Mouse (Mus musculus): ENCODE results near the gene 1700061G19Rik.

The 1700061G19Rik gene

DNA sequence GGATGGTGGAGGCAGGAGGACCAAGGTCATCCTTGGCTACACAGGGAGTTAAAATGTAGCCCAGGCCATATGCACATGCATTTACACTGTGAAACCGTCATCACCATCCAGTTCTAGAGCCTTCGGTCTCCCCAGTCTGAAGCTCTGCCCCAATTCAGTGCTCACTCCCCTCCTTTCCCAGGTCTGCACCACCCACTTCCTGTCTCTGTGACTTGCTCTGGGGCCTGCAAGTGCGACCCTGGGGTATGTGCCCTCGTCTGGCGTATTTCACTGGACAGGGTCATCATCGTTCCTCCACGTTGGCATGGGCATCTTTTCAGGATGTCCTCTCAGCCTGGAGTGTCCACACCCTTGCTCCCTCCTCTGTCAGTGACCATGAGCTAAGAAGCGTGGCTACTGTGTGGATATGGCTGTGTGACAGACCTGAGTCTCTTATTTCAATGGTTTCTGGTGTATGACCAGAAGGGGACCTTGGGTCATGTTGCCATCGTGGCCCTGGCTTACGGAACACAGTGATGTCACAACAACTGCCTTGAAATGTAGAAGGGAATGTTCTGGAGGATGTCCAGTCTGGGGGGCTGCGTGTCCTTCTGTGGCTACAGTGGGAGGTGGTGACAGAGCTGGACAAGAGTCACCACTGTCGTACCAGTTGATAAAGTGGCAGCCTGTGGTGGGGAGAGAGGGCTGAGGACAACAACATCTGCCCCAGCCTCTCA is at the start of gene 1700061G19Rik:
Gene 1700061G19Rik (plus strand): TSS at position 542 of the 716 bp plus-strand sequence.
- no peak for DNase-seq (ENCODE audit: low spot score in 2 of 2)

DNA sequence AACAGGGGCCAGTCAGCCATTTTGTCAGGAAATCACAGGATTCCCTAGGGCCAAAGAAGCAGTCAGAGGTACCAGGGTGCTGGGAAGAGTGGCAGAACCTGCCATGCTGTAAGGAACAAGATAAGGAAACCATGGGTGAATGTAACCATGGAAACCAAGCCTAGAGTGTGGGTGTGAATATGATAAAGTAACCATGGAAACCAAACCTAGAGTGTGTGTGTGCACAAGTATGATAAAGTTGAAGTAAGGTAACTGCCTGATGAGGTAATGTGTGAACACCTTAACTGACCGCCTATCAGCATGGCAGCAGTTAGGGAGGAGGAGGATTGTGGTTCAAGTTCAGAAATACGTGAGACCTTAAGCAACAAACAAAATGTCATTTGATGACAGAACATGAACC is 48.6 kb upstream of the 1700061G19Rik start:
- no peak for DNase-seq (ENCODE audit: low spot score in 2 of 2)

DNA sequence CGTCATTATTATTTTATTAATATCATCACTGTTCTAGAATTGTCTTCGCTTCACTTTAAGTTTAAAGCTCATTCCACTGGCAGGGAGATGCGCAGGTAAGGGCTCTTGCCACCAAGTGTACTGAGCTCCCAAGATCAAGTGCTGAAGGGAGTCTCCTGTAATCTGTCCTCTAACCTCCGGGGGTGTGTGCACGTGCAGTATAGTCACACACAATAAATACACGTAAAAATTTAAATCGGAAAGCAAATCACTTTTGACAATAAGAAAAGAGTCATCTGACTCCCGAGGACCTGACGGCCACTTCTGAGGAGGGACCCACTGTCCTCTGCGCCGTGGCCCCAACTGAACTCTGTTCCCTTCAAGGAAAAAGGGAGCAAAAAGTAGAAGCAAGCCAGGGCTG is 46.1 kb upstream of the 1700061G19Rik start:
- DNase-seq (ENCODE audit: low spot score in 2 of 2), result no peak

DNA sequence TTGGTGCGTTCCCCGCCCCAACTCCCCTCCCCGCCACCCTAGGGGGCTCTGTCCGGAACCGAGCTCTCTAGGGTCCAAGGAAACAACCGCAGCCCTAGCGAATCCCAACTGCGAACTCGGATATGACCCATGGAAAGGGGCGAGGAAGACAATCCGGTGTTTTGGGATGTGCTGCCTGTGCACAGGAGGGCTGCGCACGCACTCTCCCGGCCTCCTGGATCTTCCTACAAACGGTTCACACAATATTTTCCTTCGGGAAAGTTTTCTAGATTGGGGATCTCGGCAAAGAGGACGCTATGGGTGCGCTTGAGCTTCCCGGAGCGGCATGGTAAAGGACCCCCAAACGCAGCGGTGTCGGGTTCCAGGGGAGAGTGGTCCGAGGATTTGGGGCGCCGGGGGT is 45.5 kb upstream of the 1700061G19Rik start:
- no peak for DNase-seq (ENCODE audit: low spot score in 2 of 2)

DNA sequence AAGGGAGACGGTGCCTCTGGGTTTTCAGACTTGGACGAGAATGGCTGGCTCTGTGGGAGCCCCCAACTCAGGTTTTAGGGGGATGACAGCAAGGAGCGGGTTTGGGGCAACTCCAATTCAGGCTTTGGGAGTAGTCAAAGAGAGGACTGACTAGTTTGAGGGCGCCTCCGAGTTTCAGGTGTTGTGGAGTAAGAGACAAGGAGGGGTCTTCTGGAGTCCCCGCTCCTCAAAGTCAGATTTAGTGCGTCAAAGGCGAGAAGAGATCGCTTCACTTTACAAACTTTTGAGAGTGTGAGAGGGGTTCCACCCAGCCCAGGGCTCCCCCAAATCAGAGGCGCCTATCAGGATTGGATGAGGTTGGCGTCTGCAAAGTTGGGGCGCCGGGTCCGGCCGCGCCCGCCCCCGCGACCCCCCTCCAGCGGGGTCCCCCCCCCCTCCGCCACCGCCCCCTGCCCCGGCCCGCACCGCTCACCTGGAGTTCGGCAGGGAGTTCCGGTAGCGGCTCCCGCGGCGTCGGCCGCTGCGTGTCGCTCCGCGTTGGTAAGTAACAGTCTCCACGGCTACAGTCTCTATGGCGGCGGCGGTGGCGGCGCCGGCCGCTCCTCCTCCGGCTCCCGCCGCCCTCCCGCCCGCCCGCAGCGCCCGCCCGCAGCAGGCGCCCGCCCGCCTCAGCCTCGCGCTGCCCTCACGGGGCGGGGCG is 44.7 kb upstream of the 1700061G19Rik start, which contains the start of gene Rfx2:
Gene Rfx2 (minus strand): TSS at position 603 of the 700 bp plus-strand sequence.
- no peak for DNase-seq (ENCODE audit: low spot score in 2 of 2)

DNA sequence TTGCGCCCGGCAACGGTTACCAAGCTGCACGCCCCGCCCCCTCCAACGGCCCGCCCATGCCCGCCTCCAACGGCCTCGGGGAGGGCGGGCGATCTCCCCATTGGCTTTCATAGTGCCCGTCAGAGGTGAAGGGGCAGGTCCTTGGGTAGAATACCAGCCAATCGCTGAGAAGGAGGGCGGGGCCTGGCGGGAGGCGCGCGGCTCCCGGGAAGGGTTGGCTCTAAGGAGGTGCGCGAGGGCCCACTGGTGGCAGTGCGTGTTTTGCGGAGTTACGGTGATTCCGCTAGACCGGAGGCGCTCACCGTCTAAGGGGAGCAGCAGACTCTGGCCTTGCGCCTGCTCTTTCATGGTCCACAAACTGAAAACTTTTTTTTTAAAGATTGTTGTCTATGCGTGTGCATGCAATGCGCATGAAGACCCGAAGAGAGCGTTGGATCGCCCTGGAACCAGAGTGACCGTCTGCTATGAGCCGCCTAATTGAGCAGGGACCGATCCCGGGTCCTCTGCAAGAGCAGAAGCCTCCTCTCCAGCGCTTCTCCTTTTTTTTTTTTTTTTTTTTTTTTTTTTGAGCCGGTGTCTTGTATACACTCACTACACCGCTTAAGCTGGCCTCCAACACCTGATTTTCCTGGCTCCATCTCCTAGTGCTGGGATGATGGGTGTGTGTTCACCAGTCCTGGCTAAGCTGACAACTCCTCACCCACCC is 44.0 kb upstream of the 1700061G19Rik start:
- DNase-seq (ENCODE audit: low spot score in 2 of 2), result peak; percentile 98

DNA sequence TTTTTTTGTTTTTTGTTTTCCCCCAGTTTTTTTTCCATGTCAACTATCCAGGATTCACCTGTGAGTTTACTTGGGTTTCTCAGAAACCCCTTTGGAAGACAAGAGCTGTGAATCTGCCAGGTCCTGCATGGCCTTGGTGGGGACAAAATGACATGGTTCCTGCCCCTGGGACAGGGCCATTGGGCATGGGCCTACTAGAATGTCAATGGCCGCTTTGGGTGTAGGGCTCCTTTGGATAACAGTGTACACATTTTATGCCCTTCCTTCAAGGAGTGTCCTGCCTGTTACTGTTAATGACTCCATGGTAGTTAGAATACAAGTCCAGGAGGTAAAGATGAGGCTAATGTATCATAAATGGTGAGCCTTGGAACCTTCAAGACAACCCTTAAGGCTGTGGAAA is 42.4 kb upstream of the 1700061G19Rik start:
- no peak for DNase-seq (ENCODE audit: low spot score in 2 of 2)

DNA sequence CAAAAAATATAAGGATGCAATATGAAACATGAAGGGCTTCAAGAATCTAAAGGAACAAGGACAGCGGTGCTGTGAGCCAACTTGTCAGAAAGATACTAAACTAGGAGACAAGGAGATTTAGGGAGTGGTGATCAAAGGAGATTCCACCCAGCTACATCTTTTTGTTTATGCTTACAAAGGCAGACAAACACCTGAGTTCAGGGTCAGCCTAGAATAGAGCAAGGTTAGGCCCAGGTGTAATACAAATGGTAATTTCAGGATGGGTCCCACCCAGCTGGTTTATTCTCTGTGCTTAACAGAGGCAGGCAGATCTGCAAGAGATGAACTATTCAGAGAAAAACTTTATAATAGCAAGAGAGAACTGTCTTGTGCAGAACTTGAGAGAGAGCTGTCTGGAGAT is 41.9 kb upstream of the 1700061G19Rik start:
- DNase-seq (ENCODE audit: low spot score in 2 of 2), result no peak

DNA sequence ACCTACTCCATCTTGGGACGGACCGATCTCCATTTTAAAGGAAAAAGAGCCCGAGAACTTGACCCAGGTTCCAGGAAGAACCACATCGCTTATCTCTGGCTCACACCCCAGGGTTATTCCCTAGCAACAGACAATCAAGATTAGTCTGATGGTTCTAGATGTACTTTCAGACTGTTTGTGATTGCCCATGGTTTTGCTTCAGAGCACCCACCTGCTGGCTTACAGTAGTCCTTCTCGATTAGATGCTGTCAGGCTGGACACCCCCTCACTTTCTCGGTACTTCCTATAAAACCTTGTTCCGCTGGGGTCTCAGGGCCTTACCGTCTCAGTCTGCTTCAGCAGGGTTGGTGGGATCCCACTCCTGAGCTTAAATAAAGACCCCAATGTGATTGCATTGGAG is 38.9 kb upstream of the 1700061G19Rik start:
- no peak for DNase-seq (ENCODE audit: low spot score in 2 of 2)

DNA sequence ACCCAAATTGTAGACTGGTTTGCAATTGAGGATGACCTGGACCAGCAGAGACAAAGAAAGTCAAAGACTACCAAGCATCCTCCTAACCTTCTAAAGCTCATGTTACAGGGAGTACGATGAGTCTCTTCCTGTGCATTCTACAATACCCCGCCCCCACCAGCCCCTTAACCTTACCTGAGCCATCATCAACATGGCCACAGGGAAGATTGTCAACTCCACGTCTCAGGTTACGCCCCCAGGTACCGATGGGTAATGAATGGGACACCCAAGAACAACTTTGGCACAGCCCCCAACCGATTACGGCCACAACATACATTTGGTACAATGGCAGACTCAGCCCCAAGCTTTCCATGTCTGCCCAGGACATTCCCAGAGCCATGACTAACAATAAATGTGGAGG is 34.8 kb upstream of the 1700061G19Rik start:
- DNase-seq (ENCODE audit: low spot score in 2 of 2), result no peak

DNA sequence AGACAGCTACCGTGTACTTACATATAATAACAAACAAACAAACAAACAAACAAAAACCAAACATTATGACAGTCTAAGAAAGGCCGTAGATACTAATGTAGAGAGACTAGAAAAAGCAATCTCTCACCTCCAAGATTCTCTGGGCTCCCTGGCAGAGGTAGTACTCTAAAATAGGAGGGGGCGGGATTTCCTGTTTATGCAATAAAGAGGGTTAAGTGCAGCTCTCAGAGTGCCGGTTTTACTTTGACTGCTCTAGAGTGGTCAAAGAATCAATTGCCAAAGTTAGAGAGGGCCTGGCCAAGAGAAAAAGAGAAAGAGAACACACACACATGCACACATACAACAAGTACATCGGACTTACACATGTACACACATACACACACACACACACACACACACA is 33.1 kb upstream of the 1700061G19Rik start:
- no peak for DNase-seq (ENCODE audit: low spot score in 2 of 2)

DNA sequence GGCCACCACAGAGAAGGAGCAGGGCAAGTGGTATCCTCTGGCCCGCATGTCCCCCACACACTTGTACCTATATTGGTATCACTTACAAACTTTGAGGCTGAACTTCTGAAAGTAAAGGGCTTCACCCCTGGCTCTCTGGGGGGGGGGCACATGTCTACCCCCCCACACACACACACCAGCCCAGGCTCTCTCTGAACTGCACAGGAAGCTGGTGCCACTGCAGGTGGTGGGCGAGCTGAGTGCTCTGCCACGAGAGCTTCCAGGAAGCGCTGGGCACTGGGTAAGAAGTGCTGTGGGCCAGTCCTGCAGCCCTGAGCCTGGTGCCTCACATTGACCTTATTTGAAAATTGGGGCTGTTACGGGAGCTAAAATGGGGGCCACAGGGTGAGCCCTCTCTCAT is 31.6 kb upstream of the 1700061G19Rik start:
- DNase-seq (ENCODE audit: low spot score in 2 of 2), result no peak

DNA sequence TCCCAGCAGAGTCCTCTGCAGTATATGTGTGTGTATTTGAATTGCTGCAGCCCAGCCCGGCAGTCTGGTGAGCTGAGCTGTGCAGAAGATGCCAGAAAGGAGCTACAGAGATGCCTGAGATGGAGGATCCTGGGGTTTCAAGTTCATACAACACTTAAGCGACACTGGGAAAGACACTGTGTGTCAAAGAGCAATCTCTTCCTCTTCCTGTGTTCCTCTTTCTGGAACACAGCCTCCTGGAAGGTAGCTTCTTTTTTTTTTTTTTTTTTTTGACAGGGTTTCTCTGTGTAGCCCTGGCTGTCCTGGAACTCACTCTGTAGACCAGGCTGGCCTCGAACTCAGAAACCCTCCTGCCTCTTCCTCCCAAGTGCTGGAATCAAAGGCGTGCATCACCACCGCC is 26.5 kb upstream of the 1700061G19Rik start:
- DNase-seq (ENCODE audit: low spot score in 2 of 2), result no peak

DNA sequence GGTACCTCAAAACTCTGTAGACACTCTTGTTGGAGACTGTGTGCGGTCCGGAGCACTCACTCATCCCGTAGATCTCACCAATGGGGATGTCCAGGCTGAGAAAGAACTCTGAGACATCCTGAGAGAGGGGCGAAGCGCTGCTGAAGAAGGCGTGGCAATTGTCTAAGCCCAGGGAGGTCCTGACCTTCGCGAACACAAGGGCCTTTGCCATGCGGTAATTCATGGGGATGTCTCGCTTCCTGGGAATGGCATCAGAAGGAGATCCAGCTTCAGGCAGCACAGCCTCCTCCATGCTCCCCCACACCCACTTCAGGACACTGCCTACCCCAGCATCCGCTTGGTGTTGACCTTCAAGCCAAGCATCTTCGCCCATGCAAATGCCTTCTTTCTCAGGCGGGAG is 25.6 kb upstream of the 1700061G19Rik start:
- no peak for DNase-seq (ENCODE audit: low spot score in 2 of 2)

DNA sequence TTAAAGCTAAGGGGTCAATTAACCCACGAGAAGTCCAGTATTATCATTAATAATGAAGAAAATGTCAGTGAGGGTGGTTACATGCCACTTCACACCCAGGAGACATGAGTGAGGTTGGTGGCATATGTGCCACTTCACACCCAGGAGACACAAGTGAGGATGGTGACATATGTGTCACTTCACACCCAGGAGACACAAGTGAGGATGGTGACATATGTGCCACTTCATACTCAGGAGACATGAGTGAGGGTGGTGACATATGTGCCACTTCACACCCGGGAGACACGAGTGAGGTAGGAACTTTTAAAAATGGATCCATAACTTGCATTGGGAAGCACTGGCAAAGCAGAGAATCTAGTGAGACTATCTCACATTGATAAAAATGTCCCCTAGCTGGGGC is 24.1 kb upstream of the 1700061G19Rik start:
- no peak for DNase-seq (ENCODE audit: low spot score in 2 of 2)

DNA sequence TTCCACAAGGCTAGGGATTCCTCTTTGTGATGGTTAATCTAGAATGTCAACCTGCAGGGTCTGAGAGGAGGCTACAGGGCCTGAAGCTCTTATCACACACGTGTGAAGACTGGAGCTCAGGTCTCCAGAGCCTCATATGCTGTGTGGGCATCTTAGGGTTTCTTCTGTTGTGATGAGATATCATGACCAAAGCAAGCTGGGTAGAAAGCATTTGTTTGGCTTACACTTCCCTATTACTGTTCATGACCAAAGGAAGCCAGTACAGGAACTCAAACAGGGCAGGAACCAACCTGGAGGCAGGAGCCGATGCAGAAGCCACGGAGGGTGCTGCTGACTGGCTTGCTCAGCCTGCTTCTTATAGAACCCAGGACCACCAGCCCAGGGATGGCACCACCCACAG is 19.9 kb upstream of the 1700061G19Rik start:
- DNase-seq (ENCODE audit: low spot score in 2 of 2), result no peak

DNA sequence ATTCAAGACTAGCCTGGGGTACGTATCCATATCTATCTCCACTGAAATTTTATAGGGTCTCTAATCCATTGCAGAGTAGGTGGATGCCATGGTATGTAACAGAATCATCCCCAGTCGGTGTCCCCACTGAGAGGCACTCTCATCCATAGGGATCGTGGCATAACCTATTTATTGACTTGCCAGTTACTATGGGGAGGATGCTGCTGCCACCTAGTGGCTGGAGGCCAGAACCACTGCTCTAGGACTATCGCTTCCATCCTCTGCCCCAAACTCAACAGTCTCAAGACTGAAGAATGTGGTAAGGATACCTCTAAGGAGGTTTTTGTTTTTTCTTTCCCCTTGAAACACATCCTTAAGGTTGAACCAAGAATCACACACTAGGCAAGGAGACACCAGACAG is 17.1 kb upstream of the 1700061G19Rik start:
- DNase-seq (ENCODE audit: low spot score in 2 of 2), result peak; percentile 51 to 70

DNA sequence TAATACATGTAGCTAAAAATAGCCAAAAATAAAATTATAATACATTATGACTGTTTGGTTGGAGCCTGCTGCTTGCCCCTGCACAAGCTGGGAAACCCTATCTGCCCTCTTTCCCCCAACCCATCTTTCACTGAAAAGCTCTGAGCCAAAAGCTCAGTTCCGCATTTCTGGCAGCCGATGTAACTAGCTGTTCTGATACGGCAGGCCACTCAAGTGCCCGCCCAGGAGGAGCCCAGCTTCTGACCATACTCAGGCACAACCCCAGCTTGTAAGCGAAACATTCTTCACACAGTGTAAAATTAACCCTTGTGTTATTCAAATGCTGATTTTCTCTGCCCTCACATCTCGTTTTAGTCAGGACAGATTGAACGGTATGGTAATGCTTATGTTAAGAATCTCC is 16.4 kb upstream of the 1700061G19Rik start:
- DNase-seq (ENCODE audit: low spot score in 2 of 2), result no peak

DNA sequence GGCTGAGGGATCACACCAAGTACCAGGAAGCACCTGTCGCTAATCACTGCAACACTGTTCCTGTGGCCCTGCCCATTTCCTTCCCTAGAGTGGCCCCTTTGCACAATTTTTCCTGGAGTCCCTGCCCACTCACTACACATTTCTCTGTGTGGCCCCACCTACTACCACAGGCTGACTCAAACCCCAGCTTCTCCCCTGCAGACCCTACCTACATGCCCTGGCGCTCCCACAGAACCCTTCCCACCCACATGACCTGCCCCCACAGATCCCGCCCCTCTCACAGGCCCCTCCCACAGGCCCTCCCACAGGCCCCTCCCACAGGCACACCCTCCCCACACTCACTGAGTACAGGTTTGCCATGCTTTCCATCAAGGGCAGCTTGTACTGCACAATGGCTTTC is 14.1 kb upstream of the 1700061G19Rik start:
- DNase-seq (ENCODE audit: low spot score in 2 of 2), result no peak

DNA sequence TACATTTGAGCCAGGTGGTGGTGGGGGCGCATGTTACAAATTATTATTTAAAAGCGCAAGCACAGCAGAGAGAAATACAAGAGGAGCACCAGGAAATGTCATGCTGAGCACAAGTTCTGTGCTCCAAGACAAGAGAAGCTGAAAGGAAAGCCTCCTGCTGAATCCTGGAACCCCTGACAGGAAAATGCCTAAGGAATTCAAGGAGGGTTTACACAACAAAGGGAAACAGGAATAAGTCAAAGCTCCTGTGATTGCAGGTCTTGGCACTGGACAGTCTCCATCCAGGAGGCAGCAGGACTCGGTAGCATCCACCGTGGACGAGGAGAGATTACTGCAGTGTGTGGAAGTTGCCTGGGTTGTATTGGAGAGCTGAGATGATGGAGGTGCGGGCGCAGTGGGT is 9.2 kb upstream of the 1700061G19Rik start:
- no peak for DNase-seq (ENCODE audit: low spot score in 2 of 2)

DNA sequence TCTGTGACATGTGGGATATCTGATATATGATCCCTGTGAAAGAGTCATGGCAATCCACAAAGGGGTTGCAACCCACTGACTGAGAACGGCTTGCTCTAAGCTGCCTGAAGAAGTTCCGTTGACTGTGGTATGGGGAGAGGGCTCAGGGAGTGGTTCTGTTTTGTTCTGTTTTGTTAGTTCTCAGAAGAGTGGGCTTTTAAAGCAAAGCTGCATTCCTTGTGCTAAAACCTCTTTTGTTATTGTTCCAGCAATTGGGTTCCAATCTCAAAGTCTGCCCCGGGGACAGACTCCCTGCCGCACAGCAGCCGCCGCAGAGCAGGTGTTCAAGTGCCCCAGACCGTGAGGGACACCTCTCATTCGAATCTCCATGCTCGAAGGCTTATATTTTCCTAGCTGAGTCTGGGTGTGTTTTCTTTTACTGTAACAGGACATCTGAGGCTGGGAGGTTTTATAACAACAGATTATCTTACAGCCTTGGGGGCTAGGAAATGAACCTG is 5.7 kb upstream of the 1700061G19Rik start:
- no peak for DNase-seq (ENCODE audit: low spot score in 2 of 2)

DNA sequence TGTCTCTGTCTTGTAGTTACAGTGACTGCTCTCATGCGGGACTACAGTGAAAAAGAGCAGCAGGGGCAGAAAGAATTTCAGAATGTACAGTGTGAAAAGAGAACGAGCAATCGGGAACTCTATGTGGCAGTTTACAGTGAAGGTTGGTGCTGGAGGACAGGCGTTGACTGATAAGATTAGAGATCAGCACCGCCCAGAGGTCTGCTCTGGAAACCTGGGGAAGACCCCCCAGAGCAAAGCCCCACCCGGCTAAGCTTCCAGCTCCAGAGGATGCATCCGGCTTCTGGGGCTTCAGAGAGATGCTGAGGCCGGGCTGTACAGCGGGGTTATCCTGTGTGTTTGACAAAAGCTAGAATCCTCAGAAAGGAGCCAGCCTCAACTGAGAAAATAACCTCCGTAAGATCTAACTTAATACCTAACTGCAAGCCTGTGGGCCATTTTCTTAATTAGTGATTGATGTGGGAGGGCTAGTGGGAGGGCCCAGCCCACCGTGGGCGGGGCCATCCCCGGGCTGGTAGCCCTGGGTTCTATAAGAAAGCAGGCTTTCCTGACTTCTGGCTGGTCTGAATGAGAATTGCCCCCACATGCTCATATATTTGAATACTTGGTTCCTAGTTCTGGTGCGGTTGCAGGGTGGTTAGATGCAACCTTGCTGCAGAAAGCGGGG is 4.9 kb upstream of the 1700061G19Rik start:
- no peak for DNase-seq (ENCODE audit: low spot score in 2 of 2)

All from spleen, postnatal 14 days (tissue).